Mouse (Mus musculus) hindbrain, embryonic 10.5 days (tissue): ENCODE data around the gene Prrc2b. TPM values are rescaled to one million over a fixed set of nuclear protein-coding genes. Genes with fewer than 3 reads are reported as not detected.
A peak's percentile ranks its signal among the peaks of the same experiment; 100 is the strongest.

Source experiments
- DNase-seq: peaks from one replicate; pipeline ENCODE4 v3.0.0-alpha.2; 2017; ENCODE audit warnings: low spot score
- H3K27ac ChIP-seq: fragments of 300-500 bp; sonication (generic); 2 replicates; pipeline ENCODE4 v1.5.1; 2016; ENCODE audit warnings: mild to moderate bottlenecking, moderate library complexity
- H3K27me3 ChIP-seq: fragments of 300-500 bp; sonication (generic); 2 replicates; pipeline ENCODE4 v1.6.1; 2016; ENCODE audit warnings: mild to moderate bottlenecking; ENCODE audit not compliant: poor library complexity, insufficient read depth, severe bottlenecking
- H3K36me3 ChIP-seq: fragments of 300-500 bp; sonication (generic); 2 replicates; pipeline ENCODE4 v1.6.1; 2016; ENCODE audit warnings: mild to moderate bottlenecking, moderate library complexity
- H3K4me1 ChIP-seq: fragments of 300-500 bp; sonication (generic); replicated peaks from 2 replicates; pipeline ENCODE4 v1.6.1; 2016; ENCODE audit warnings: mild to moderate bottlenecking
- H3K4me3 ChIP-seq: fragments of 300-500 bp; sonication (generic); 2 replicates; pipeline ENCODE4 v1.5.1; 2016; ENCODE audit warnings: mild to moderate bottlenecking, moderate library complexity
- H3K9me3 ChIP-seq: fragments of 300-500 bp; sonication (generic); 2 replicates; pipeline ENCODE4 v1.6.1; 2016; ENCODE audit warnings: mild to moderate bottlenecking, moderate library complexity
- WGBS: fragments of 180-500 bp; shearing (Covaris S2); methylation state at CpG from one replicate; pipeline ENCODE4 v1.1.7; 2016; 5-methylcytosine and 5-hydroxymethylcytosine counted together
- polyA plus RNA-seq: library from polyadenylated mRNA; unstranded; fragments of >200 nt; fragmentation: Nextera tagmentation; extraction: Ambion mirVana; gene quantifications from 2 replicates; pipeline ENCODE4 v1.2.1, GENCODE M21; 2016

Gene Prrc2b
- polyA plus RNA-seq, 1 experiment from 2014 or later, result 68.9 TPM

DNA sequence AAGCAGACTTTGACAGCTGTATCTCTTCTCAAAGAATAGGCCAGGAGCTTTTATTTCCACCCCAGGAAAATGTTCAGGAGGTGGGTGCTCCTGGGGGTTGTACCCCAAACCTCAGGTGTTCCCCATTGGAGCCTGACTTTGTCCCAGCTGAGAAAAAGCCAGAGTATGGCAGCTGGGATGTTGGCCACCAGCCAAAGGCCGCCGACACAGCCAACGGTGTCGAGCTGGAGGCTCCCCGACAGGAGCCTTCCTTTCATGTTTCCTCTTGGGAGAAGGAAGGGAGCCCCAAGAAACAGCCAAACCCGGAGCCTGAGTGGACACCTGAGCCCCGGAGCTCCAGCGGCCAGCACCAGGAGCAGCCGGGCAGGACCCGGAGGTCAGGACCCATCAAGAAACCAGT is 62.1 kb downstream of the Prrc2b start:
- H3K36me3 ChIP-seq, result peaks cover 100% of the 10 kb centered on the region
- H3K9me3 ChIP-seq, result no peaks in the 10 kb centered on the region
- 97% methylated on average over 10 of the region's 10 CpGs for WGBS
- H3K4me3 ChIP-seq, result no peak overlapping the region
- no peaks in the 10 kb centered on the region for H3K27me3 ChIP-seq
- H3K27ac ChIP-seq, result no peak overlapping the region
- DNase-seq, result no peak
- no peaks in the 10 kb centered on the region for H3K4me1 ChIP-seq

DNA sequence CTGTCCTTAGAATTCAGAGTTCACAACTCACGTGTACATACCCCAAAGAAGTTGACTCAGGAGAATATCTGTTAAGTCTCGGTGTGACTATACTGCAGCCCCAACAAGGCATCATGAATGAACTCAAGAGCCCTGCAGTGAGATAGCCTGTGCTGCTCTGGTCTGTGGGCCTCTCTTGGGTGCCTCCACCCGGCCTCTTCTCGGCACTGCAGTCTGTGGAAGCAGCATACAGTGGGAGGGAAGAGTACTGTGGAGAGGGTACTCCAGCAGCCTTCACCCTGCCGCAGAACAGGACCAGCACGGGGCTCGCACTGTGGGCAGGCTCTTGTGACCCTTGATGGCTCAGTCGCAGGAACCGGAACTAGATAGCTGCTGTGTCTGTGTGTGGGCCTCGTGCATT is 64.7 kb downstream of the Prrc2b start:
- H3K27me3 ChIP-seq, result no peaks in the 10 kb centered on the region
- peaks cover 100% of the 10 kb centered on the region for H3K36me3 ChIP-seq
- DNase-seq, result no peak
- no peaks in the 10 kb centered on the region for H3K9me3 ChIP-seq
- H3K4me1 ChIP-seq, result no peaks in the 10 kb centered on the region
- 92% methylated on average over 10 of the region's 10 CpGs for WGBS
- no peak overlapping the region; the same call in 1 of the 2 replicates for H3K4me3 ChIP-seq
- no peak overlapping the region for H3K27ac ChIP-seq

DNA sequence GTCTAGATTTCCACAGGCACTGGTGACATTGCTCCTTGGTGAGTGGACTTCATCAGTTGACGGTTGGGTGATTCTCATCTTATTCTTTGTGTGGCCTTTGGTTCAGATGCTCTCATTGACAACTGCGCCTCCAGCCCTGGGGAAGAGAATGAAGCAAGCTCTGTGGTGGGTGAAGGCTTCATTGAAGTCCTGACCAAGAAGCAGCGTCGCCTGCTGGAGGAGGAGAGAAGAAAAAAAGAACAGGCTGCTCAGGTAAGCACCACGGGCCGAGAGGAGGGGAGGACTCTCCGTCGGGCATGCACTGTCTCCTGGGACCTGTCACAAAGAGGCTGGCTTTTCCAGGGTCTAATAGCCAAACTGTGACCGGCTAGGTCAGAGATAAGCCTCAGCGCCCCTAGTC is 65.6 kb downstream of the Prrc2b start:
- Histone ChIP-seq H3K27ac (no peak overlapping the region), H3K4me1 (no peaks in the 10 kb centered on the region)

DNA sequence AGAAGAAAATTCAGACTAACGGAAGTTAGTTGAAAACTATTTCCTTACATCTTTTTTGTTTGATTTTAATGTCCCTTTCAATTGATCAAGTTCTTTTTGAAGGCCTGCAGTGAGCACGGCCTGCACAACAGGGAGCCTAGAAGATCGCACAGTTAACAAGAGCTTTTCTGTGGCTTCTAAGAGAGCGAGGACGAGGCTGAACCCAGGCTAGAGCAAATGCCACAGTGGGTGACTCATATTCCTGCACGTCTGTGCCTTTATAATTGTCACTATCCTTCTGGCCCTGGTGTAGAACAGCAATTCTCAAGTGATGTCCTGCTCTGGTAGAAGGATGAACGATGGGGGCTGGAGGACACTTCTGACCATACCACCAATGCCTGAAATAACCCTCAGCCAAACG is 66.8 kb downstream of the Prrc2b start:
- H3K9me3 ChIP-seq, result no peaks in the 10 kb centered on the region
- WGBS, result 89% methylated on average over 8 of the region's 8 CpGs
- no peaks in the 10 kb centered on the region for H3K4me1 ChIP-seq
- H3K27ac ChIP-seq, result no peak overlapping the region
- H3K36me3 ChIP-seq, result peaks cover 100% of the 10 kb centered on the region
- no peaks in the 10 kb centered on the region for H3K27me3 ChIP-seq
- DNase-seq, result no peak
- no peak overlapping the region for H3K4me3 ChIP-seq

More for the DNA sequence above, 65.6 kb downstream of the Prrc2b start:
- no peak for DNase-seq
- no peaks in the 10 kb centered on the region for H3K9me3 ChIP-seq
- no peaks in the 10 kb centered on the region for H3K27me3 ChIP-seq
- WGBS, result 89% methylated on average over 10 of the region's 10 CpGs
- H3K36me3 ChIP-seq, result peaks cover 100% of the 10 kb centered on the region
- H3K4me3 ChIP-seq, result no peak overlapping the region

DNA sequence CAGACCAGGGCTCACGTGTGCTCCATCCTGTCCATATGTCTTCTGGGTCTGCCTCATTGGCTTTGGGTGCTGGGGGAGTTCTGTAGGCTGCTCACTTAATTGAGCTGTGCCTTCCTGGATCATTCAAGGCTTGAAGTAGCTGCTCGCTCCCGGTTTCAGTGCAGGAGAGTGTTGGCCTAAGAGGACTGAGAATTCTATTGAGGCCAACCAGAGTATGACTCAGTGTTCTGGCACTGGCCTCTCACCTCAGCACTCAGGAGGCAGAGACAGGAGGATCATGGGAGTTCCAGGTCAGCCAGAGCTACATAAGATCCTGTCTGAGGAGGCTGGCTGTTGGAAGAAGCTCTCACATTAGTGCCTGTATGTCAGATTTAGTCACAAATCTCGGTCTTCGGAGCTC is 67.2 kb downstream of the Prrc2b start:
- Histone ChIP-seq H3K36me3 (peaks cover 100% of the 10 kb centered on the region), H3K9me3 (no peaks in the 10 kb centered on the region), H3K27me3 (no peaks in the 10 kb centered on the region), H3K4me1 (no peaks in the 10 kb centered on the region), H3K27ac (no peak overlapping the region), H3K4me3 (no peak overlapping the region)
- DNase-seq, result no peak
- WGBS, result 94% methylated on average over 5 of the region's 5 CpGs

DNA sequence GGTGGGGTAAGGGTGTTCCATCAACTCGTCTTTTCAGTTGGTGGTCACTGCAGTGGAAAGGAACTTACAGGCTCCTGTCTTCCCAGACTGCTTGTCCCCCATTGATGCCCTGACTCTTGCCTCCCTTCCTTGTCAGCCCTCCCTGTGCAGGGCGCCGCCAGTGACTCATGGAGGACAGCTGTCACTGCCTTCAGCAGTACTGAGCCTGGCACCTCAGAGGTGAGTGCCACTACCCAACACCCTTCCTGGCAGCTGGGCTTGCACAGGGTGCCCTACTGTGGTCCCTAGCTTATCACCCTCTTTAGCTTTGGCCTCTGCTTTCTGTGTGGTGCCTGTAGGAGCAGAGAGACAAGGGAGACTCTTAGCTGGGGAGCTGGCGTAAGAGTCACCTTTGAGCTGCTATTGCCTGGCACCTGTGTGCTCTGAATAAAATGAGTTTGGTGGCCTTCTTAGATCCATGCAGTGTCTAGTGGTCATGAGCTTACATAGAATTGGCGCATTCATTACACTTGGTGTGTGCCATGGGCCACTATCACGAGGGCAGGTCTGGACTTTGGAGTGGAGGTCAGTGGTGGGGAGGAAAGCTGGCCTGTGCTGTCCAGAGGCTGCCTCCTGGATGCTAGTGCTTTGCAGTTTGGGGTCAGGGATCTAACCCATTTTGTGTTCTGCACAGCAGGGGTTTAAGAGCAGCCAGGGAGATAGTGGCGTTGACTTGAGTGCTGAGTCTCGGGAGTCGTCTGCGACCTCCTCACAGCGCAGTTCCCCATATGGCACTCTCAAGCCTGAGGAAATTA is 67.9 kb downstream of the Prrc2b start:
- WGBS, result 85% methylated on average over 11 of the region's 11 CpGs
- no peak for DNase-seq
- no peak overlapping the region for H3K27ac ChIP-seq
- H3K9me3 ChIP-seq, result no peaks in the 10 kb centered on the region
- H3K4me1 ChIP-seq, result no peaks in the 10 kb centered on the region
- H3K36me3 ChIP-seq, result peaks cover 100% of the 10 kb centered on the region
- H3K27me3 ChIP-seq, result no peaks in the 10 kb centered on the region
- no peak overlapping the region for H3K4me3 ChIP-seq

DNA sequence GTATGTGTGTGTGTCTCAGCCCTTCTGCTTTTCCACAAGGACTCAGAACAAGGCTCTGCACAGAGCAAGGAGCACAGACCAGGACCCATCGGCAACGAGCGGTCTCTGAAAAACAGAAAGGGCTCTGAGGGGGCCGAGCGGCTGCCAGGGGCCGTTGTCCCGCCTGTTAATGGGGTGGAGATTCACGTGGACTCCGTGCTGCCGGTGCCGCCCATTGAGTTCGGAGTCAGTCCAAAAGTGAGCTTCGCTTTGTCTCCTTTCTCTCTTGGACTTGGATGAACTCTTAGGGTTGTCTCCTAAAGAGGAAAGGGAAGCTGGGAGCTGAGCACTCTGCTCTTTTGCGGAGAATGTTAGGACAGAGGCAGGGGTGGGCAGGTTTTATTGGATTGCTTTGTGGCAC is 68.6 kb downstream of the Prrc2b start:
- no peak overlapping the region for H3K27ac ChIP-seq
- H3K4me3 ChIP-seq, result no peak overlapping the region
- no peaks in the 10 kb centered on the region for H3K4me1 ChIP-seq
- DNase-seq, result no peak
- 95% methylated on average over 14 of the region's 14 CpGs for WGBS
- H3K27me3 ChIP-seq, result no peaks in the 10 kb centered on the region
- peaks cover 100% of the 10 kb centered on the region for H3K36me3 ChIP-seq
- H3K9me3 ChIP-seq, result no peaks in the 10 kb centered on the region

DNA sequence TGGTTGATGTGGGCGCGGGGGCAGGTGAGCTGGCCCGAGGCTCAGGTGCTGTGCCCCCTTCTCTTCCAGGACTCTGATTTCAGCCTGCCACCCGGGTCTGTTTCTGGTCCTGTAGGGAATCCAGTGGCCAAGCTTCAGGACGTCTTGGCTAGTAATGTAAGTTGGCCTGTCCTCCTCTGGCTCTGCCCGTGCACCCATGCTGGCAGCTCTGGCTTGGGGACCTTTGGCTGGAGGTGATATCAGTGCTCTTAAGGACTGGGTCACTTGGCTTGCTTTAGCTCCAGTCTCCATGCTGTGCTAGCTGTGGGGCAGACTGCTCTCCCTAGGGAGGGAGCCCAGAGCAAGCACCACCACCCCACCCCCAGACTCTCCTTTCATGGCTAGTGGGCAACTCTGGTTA is 69.1 kb downstream of the Prrc2b start:
- Histone ChIP-seq H3K4me1 (no peaks in the 10 kb centered on the region), H3K4me3 (no peak overlapping the region), H3K36me3 (peaks cover 100% of the 10 kb centered on the region), H3K27ac (no peak overlapping the region), H3K27me3 (no peaks in the 10 kb centered on the region), H3K9me3 (no peaks in the 10 kb centered on the region)
- no peak for DNase-seq
- 94% methylated on average over 6 of the region's 6 CpGs for whole genome bisulfite sequencing

DNA sequence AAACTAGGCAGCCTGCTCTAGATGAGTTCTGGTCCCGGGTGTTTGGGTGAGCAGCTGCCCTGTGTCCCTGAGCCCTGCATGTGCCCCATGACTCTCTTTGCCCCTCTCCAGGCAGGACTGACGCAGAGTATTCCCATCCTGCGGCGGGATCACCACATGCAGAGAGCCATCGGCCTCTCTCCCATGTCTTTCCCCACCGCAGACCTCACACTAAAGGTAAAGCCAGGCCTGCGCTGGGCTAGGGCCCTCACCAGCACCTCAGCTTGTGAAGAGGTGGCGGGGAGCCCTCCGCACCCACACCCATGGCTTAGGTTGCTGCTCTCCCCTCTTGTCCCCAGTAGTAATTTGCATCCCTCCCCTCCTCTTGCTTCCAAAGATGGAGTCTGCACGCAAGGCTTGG is 70.1 kb downstream of the Prrc2b start:
- Histone ChIP-seq H3K9me3 (no peaks in the 10 kb centered on the region), H3K27me3 (no peaks in the 10 kb centered on the region), H3K4me3 (no peak overlapping the region), H3K4me1 (no peaks in the 10 kb centered on the region), H3K36me3 (peaks cover 100% of the 10 kb centered on the region), H3K27ac (no peak overlapping the region)
- no peak for DNase-seq
- 94% methylated on average over 10 of the region's 10 CpGs for WGBS

DNA sequence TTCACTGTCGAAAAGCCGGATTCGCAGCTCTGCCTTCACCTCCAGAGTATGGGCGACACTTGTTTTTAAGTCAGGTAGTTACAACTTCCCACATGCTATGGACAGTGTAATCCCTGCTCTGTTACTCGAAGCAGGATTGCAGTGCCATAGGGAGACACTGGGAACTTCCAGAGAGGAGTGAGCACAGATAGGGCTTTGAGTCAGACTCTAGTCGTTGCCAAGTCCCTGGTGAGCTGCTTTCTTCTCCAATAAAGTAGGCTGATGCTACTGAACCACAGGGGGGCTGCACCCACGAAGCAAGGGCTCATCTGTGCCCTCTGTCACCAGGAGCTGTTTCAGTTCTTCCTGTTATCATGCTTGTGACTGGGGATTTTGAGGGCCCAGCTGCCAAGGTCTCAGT is 70.7 kb downstream of the Prrc2b start:
- no peak for DNase-seq
- H3K36me3 ChIP-seq, result peaks cover 100% of the 10 kb centered on the region
- H3K9me3 ChIP-seq, result no peaks in the 10 kb centered on the region
- no peaks in the 10 kb centered on the region for H3K4me1 ChIP-seq
- no peak overlapping the region for H3K27ac ChIP-seq
- H3K27me3 ChIP-seq, result no peaks in the 10 kb centered on the region
- WGBS, result 93% methylated on average over 7 of the region's 7 CpGs
- no peak overlapping the region for H3K4me3 ChIP-seq

DNA sequence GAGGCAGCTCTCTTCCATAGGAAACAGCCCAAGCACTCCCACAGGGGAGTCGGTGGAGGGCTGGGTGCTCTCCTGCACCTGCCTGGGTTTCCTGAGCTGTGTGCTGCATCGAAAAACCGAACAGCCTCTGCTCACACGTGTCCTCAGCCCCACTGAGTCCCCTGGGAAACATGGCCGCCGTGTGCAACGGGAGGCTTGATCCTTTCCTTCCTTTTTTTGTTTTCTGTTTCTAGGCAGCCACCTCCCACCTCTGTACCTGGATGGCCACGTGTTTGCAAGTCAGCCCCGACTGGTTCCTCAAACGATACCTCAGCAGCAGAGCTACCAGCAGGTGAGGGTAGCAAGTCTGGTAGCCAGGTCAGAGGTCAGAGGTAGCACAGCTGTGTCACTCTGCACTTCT is 71.2 kb downstream of the Prrc2b start:
- no peak overlapping the region for H3K4me3 ChIP-seq
- H3K36me3 ChIP-seq, result peaks cover 100% of the 10 kb centered on the region
- no peak overlapping the region for H3K27ac ChIP-seq
- WGBS, result 91% methylated on average over 10 of the region's 10 CpGs
- no peaks in the 10 kb centered on the region for H3K27me3 ChIP-seq
- no peaks in the 10 kb centered on the region for H3K4me1 ChIP-seq
- H3K9me3 ChIP-seq, result no peaks in the 10 kb centered on the region
- DNase-seq, result no peak

DNA sequence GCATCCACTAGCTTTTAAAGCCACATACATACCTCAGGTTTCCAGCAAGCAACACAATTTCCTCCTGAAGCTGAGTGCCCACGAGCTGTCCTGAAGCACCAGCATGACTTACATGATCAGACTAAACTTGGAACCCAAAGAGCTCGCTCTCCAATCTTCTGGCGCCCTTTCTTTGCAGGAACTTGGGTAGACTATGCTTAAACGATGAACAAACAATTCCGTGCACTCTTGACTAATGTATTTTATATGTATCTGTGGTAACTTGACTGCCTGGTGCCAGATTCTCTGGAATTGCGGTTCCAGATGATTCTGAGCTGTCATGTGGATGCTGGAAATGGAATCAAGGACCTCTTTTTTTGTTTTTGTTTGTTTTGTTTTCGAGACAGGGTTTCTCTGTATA is 84.6 kb downstream of the Prrc2b start:
- DNase-seq, result no peak
- Histone ChIP-seq H3K9me3 (no peaks in the 10 kb centered on the region), H3K4me3 (peak overlapping the region; percentile 63), H3K27me3 (no peaks in the 10 kb centered on the region), H3K4me1 (peaks cover 25% of the 10 kb centered on the region), H3K36me3 (peaks cover 56% of the 10 kb centered on the region), H3K27ac (peak overlapping the region; percentile 35; the same call in 1 of the 2 replicates)
- WGBS, result 37% methylated on average over 7 of the region's 7 CpGs

DNA sequence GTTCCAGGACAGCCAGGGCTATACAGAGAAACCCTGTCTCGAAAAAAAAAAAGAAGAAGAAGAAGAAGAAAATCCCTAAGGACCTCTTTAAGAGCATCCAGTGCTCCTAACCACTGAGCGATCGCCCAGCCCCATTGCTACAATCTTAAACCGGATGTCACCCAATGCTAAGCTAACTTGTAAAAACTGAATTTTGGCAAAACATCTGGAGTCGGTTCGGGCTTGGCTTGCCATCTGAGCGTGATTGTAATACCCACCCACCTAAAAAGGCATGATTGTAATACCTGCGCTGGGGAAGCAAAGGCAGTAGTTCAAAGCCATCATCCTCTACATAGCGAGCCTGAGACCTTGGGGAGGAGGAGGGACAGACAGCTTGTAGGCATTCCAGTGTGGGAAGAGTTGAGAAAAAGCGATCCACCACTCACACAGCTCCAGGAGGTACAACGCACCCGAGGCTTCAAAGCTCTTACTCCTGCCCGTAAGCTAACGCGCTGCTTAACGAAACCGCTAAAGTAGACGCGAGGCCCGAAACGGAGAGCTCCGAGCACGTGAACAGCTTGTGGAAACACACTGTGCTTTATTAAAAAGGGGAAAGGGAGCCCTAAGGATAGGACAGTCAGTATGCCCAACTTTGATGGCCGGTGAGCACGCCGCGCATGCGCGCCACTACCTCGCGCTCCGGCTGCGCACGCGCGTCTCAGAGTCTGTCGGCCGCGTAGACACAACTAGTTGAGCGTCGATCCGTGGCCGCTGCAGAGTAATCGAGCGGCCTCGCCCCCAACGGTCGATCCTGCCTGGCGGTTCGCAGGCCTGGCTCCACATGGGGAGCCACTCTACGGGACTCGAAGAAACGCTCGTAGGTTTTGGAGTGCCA is 85.2 kb downstream of the Prrc2b start, which contains the start of gene Pomt1:
Gene Pomt1, plus strand, starts transcription at position 705 of the 874 bp plus-strand sequence.
- peak within 1 kb of the TSS; percentile 92 for H3K27ac ChIP-seq
- H3K4me1 ChIP-seq, result peaks cover 25% of the 10 kb centered on the region
- WGBS, result 1% methylated on average over 54 of the region's 54 CpGs
- H3K36me3 ChIP-seq, result peaks cover 55% of the 10 kb centered on the region
- no peaks in the 10 kb centered on the region for H3K27me3 ChIP-seq
- peak; percentile 92 for DNase-seq
- peak within 1 kb of the TSS; percentile 63 for H3K4me3 ChIP-seq
- no peaks in the 10 kb centered on the region for H3K9me3 ChIP-seq
